Mouse (Mus musculus): ENCODE data around the gene Nt5c2. TPM values are rescaled to one million over a fixed set of nuclear protein-coding genes. Genes with fewer than 3 reads are reported as not detected.
"Not testable (repeated sequence)": the region's sequence is repeated elsewhere in the genome, so short reads cannot be mapped to it uniquely, and the experiment has no call there.

Nt5c2 gene
- total RNA-seq, 2 experiments from 2014 or later: 69.8 to 84.2 TPM

DNA sequence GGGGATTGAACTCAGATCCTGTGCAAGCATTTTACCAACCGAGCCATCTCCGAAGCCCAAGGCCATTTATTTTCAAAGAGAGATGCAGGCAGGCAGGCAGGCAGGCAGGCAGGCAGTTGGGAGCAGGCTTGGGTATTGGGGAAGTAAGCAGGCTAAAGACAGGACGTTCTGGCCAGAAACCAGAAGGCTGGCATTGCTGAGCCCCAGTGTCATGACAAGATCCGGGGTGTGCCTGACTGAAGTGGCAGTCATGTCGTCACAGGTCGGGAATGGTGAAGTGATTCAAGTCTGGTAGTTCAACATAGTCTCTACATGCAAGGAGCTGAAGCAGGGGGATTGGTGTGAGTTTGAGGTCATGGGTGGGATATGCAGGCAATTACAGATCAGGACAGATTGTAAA is 27.3 kb downstream of the Nt5c2 start:
- no peak for DNase-seq

DNA sequence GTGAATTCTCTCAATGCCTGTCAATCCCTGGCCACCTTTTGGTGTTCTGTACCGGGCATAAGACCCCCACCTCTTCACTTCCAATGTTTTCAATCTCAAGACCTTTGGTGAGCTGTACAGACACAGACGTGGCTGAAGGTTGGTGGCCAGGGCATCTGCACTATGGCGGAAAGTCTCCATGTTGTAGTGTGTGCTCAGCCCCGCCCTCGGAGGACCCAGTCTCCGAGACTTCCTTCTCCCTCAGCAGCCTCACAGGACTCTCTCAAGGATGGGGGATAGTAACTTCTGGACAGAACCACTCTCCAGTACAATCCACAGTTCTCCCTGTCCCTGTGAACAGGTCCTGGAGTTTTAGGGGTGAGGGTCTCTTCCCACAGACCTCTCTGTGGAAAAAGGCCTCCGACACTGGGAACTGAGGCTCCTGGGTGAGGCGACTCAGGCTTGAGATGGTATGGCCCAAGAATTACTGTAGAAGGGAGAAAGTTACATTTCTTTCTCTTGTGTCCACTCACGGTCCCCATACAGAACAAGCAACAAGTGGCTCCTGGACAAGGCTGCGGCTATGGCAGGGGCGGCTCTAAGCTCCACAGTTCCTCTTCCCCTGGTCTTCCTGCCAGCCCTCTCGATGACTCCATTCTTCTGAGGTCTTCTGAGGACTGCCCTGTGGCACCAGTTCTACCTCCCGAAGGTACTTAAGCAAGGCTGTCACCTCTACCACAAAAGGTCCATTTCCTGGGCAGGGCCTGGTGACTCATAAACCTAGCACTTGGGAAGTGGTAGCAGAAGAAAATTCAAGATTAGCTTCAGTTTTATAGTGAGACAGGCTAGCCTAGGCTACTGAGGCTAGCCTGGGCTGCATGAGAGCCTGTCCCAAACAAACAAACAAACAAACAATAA is 30.0 kb downstream of the Nt5c2 start:
- DNase-seq: no peak

DNA sequence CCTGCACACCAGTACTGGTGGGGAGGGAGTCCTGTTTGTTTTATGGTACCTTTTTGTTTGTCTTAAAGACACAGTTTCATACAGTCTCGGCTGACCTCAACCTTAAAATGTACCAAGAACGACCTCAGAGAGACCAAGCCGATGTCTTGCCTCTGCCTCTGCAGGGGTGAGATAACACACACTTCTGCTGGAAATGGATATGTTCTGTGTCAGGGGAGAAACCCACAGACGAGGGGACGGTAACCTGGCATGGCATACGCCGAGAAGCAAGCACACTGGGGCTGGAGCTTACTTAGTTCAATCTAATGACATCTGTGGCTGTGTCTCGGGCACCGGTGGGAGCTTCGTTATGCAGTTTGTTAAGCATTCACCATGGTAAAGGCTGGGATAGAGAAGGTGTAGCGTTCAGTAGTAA is 31.0 kb downstream of the Nt5c2 start:
- DNase-seq: no peak

DNA sequence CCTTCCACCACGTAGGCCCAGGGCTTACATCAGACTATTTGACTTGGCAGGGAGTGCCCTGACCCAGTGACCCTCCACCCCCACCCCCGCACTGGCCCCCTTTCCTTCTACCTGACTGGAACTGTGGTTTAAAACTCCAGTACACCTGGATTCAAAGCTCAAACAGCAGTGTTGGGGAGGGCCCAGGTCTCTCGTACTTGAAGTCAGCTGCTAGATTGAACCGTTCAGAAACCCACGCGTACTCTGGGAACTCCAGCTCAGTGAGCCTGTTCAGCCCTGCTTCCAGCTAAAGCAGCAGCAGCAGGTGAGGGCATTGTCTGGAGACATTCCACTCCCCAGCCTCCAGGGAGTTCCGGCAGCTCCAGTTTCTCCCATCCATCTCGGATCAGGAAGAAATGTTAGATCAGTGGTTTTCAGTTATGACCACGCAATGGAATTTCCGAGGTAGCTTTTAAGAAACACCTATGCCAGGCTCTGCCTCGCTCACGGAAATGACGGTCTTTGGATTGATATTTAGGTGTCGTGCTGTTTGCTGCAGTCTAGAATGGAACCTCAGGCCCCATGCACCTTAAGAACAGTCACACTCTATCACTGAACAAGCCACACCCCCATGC is 31.5 kb downstream of the Nt5c2 start:
- no peak for DNase-seq

DNA sequence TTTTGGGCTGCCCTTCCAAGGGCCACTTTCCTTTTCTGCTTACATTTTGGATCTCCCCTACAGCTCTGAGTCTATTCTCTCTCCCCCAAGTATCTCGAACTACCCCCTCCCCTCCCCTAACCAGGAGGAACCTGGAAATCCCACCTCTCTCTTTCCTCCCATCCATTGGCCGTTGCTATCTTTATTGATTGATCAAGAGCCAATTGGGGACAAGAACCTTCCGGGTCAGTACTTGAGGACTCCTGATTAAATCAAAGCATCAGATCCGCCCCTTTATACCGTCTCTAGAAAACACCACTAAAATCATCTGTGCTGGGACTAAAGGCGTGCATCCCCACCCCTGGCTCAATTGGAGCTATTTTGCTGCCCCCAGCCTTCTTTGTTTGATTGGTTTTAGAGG is 33.5 kb downstream of the Nt5c2 start:
- DNase-seq: no peak

DNA sequence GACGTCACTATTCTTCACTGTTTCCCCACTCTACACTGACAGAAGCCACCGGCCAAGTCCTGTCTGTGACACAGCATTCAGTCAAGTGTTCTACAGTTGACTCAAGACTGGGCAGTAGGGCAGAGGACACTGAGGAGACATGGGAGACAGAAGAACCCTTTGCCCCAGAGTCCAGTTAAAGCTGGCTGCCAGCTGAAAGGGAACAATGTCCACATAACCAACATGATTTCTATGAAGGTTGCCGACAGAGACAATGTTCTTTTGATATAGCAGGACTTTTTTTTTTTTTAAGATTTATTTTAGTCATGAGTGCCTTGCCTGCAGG is 35.2 kb downstream of the Nt5c2 start:
- no peak for DNase-seq

DNA sequence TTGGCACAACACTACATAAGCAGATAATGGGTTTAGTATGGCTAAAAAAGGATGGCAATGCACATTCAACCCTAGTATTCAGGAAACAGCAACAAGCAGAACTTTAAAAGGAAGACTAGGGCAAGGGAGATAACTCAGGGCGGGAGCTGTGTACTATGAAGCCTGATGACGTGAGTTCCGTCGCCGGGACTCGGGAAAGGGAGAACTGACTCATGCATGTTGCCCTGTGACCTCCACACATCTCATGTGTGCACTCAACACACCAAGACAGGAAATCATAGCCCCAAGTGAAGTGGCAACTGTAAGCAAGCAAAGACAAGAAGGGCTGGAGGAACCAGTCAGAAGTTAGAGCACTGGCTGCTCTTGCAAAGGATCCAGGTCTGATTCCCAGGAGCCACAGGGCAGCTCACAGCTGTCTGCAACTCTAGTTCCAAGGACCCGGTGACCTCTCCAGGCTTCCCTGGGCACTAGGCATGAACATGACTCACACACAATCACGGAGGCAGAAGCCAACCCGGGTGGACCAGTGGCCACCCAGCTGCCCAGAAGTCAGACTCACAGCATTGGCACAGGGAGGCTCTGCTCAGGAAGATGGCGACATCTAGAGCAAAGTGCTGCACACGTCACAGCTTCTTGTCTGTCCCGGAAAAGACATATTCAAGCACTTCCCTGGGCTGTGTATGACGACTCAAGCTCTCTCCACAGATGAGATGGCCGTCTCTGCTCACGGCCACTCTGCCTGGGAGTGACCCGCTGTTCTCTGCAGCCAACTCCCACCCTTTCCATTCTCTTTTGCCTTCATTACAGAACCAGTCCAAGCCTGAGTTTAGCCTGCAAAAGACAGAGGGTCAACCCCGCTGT is 35.8 kb downstream of the Nt5c2 start:
- no peak for DNase-seq

DNA sequence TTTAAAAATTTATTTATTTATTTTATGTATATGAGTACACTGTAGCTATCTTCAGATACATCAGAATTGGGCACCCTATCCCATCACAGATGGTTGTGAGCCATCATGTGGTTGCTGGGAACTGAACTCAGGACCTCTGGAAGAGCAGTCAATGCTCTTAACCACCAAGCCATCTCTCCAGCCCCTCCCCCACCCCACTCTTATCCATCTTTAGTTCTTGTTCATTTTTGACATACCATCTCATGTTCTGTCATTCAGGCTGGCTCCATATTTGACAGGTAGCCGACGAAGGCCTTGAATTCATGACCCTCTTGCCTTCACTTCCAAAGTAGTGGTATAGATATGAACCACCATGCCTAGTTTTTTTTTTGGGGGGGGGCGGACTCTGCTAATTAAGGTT is 36.9 kb downstream of the Nt5c2 start:
- not testable (repeated sequence) for DNase-seq

DNA sequence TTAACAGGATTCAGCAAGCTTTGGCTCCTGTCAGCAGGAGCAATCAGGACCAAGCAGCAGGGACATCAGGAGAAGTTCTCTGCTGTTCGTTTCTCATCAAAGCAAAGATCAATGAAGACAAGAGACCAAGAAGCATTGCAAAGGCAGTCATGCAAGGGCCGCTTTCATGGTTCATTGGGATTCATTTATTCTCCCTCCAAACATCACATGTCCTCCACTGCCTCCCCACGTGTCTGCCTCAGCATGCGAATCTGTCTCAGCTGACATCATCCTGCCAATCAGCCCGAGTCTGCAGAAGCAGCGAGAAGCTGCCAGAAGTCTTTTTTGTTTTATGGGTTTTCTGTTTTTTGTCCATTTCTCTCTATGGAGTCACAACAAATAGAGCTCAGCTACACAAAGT is 37.5 kb downstream of the Nt5c2 start:
- DNase-seq: no peak

DNA sequence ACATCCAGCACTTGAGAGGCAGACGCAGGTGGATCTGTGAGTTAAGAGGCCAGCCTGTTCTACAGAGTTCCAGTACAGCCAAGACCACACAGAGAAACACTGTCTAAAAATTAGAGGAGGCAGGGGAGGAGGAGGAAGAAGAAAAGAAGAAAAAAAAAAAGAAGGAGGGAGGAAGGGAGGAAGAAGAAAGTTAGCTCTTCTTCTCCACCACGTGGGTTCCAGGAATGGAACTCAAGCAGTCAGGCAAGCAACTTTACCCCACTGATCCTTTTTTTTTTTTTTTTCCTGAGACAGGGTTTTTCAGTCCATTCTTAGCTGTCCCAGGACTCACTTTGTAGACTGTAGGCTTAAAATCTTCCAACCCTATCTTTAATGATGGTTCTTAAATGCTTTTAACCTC is 38.2 kb downstream of the Nt5c2 start:
- DNase-seq: no peak

DNA sequence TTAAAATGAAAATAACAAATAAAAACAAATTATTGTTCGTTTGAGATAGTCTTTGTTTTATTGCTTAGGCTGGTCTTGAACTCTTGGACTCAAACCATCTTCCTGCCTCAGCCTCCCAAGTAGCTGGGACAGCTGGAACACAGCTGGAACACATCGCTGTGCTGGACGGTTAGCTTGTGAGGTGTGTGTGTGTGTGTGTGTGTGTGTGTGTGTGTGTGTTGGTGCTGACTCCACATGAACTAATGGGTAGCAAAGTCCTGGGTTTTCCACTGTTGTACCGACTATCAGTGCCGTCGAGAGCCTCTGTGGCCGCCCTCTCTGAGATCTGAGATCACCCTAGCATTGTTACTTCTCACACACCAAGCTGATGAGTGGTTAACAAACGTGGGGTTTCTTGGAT is 39.0 kb downstream of the Nt5c2 start:
- DNase-seq: no peak

DNA sequence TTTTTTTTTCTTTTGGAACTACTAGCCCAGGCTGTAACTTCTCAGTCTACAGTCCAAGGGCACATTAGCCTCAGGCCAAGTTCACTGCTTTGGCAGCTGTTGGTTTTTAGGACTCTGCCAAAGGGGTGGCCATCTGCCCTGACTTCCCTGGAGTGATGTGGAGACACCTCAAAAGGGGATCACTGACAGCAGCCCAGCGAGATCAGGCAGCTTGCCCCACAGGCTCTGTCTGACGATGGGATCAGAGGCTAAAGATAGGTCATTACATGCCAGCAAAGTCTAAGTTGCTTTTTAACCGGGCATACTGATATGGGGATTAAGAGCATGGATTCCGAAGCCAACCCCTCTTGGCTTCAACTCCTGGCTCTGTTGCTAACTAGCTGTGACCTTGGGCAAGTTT is 39.4 kb downstream of the Nt5c2 start:
- DNase-seq: no peak

DNA sequence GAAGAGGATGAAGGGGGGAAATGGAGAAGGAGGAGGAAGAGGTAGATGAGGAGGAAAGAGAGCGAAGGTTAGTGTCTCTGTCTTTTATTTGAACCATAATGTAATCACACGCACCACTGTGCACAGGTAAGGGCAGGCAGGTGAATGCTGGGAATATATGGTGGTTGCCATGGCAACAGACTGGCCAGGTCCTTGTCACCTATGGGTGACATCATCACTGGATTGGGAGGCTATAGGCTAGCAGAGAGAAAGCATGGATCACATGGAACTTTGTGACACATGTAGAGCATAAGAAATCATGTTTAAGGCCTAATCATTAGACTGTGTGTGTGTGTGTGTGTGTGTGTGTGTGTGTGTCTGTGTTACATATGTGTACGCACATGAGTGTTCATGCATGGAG is 42.8 kb downstream of the Nt5c2 start:
- no peak for DNase-seq

DNA sequence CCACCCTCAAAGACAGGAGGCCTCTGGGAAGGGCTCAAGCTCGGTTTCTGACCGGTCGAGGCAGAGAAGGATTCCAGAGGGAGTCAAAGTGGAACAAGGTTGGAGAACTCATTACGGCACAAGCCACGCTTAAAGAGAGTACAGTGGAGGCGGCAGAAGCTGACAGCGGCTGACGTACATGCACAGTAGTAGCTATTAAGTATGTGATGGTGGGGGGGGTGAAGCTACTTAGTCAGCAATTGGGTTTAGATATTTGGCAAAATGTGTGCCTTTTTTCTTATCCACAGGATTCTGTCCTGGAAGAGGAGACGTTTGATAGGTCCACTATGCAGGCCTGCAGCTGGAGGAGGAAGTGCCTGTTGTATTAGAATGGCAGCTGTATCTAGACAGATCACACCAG is 43.2 kb downstream of the Nt5c2 start:
- no peak for DNase-seq

DNA sequence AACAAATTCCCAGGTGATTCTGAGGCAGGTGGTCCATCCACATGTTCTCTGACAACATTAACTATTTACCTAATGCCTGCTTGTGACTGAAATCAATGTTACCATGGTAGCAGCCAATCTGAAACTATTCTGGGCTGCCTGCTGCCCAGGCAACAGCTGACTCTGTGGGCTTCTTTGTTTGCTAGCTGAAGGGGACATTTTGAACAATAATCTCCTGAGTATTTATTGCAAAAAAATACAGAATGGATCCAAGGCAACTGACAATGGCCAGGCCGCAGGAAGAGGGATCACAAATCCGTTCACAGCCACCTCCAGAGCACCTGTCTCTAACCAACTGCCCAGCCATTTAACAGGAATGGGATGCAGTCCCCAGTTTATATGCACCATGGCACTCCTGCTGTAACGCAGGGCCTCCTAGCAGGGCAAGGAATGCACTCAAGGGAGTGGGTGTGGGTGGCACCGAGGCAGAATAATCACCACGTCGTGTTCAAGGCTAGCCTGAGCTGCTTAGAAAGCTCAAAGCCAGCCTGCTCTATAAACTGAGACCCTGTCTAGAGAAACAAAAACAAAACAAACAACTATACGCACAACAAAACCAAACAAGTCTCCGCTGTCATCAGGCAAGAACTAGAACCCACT is 43.8 kb downstream of the Nt5c2 start:
- peak; percentile 34 to 45 for DNase-seq

DNA sequence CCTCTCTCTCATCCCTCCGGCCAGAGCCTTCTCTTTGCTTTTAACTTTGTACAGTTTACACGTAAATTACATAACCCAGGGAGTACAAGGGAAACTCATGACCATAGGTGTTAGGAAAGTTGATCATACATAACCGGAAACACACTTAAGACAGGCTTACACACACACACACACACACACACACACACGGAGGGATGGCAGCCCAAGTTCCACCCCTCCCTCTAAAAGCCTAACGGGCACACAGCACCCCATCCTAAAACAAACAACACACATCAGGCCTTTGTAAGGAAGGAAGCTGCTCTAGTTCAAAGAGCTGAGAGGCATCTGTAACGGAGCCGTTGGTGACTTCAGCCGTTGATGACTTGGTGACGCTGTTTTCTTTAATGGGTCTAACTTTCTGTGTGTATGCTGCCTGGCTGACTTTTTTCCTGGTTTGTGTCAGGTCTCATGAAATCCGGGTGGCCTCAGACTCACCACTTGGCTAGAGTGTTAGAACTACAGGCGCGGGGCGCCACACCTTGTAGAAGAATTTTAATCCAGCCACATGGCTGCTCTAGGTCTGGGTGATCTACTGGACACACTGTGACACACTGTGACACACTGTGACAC is 44.7 kb downstream of the Nt5c2 start:
- DNase-seq: no peak

DNA sequence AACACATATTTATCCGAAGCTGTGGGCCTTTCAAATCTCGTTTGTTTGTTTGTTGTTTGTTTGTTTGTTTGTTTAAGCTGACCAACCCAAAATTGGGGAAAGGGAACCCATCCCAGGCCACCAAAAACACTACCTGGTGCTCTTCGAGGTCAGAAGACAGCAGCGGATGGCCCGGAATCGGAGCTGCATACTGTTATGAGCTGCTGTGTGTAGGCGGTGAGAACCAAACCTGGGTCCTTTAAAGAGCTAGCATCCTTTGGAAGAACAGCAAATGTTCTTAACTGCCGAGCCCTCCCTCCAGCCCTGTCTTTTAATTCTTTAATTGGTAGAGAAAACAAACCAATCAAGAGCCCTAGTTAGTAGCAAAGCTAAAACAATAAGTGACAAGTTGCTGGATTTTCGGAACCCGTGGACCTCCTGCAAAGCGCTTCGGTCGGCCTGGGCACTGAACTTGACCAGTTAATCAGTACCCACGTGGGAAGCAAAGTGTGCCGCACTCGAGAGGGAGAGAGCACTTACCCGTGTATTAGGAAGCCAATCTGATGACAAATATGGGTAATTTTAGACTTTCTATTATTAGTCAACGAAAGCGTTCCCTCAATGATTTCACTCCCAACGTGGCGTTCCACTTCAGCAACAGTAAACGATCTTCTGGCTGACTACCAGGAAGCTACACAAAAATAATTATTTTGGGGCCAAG is 45.5 kb downstream of the Nt5c2 start:
- DNase-seq: no peak

DNA sequence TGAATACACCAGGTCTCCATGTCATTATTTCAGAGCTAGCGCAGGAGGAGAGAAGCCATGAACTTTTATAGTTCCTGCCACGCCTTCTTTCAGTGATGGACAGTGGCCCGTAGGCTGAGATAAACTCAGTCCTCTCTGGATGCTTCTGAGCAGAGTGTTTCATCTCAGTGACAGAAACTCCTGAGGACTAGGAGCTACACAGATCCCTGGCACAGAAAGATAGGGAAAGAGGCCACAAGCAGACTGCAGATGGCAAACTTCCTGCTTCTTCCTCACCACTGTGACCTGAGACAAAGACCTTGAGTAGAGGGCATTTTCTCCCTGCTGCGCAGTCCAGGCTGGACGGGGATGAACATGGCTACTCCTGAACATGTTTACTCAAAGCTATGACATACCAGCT is 46.1 kb downstream of the Nt5c2 start:
- DNase-seq: no peak

DNA sequence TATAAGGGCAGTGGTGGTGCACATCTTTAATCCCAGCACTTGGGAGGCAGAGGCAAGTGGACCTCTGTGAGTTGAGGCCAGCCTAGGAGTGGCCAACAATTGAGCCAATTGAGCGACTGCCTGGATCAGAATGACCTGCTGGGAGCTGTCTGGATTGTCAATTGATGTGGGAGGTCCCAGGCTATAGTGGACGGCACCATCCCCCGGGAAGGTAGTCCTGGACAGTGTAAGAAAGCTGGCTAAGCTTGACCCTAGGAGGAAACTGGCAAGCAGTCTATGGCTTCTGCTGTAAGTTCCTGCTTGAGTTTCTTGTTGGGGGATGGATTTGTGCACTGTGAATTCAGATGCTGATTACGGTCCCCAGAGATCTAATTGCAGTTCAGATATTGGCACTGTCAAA is 47.1 kb downstream of the Nt5c2 start:
- no peak for DNase-seq

DNA sequence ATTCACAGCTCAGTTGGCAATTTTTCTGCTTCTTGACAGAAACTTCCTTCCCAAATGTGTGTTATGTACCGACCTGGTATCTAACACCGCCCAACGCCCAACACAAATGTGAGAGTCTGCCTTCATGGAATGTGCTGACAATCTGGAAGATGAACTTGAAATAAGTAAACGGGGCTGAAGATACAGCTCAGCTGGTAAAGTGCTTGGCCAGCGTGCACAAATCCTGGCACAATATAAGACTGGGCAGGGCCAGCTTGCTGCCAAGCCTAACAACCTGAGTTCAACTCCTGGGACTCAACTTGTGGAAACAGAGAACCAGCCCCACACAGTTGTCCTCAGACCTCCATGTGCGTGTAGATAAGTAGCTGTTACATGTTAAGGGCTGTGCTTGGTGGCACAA is 48.6 kb downstream of the Nt5c2 start:
- DNase-seq: no peak

DNA sequence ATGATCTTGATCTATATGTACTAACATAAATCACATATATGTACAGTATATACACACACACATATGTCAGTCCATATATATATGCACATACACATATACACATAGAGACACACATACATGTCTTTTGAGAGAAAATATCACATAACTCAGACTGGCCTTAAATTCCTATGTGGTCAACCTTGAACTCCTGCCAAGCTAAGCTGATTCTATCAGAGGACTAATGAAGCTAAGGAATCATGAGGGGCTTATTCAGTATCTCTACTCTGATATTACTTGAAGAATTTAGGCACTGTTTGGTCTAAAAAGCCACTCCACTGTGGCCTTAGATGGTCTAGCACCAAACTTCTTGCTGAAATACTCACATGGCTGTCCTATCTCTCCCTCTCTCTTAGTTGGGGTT is 49.5 kb downstream of the Nt5c2 start:
- no peak for DNase-seq

DNA sequence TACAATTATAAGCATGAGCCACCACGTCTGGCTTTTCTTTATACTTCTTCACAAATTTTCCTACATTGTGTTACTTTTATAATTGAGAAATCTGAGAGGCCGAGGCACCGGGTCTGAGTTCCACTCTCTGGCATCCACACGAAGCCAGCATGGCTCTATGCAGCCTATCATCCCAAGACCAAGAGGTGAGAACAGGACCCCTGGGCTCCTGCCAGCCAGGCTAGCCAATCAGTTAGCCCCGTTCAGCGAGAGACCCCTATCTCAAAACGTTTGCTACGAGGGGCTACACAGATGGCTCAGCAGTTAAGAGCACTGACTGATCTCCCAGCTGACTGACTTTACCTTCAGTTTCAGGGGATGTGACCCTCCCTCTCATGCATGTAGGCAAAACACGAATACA is 50.6 kb downstream of the Nt5c2 start:
- no peak for DNase-seq
